Mouse (Mus musculus) hindbrain, embryonic 13.5 days (tissue): ENCODE data around the gene Zfp512. TPM values are rescaled to one million over a fixed set of nuclear protein-coding genes. Genes with fewer than 3 reads are reported as not detected.
"Not testable (repeated sequence)": the region's sequence is repeated elsewhere in the genome, so short reads cannot be mapped to it uniquely, and the experiment has no call there.

Experiments
- ATAC-seq: fragments of 200-750 bp; cut with Nextera tagmentation; 2 replicates; pipeline ENCODE4 v1.8.0; 2017; ENCODE audit warnings: moderate TSS enrichment; ENCODE audit not compliant: low FRiP score
- H3K27ac ChIP-seq: fragments of 300-500 bp; sonication (generic); 2 replicates; pipeline ENCODE4 v1.5.1; 2015; ENCODE audit warnings: inconsistent platforms, mild to moderate bottlenecking, moderate library complexity
- H3K27me3 ChIP-seq: fragments of 300-500 bp; sonication (generic); 2 replicates; pipeline ENCODE4 v1.6.1; 2015; ENCODE audit warnings: mild to moderate bottlenecking, inconsistent platforms
- H3K36me3 ChIP-seq: fragments of 300-500 bp; sonication (generic); 2 replicates; pipeline ENCODE4 v1.6.1; 2015; ENCODE audit warnings: mild to moderate bottlenecking, inconsistent platforms
- H3K4me1 ChIP-seq: fragments of 300-500 bp; sonication (generic); replicated peaks from 2 replicates; pipeline ENCODE4 v1.6.1; 2015; ENCODE audit warnings: inconsistent platforms
- H3K4me2 ChIP-seq: fragments of 300-500 bp; sonication (generic); 2 replicates; pipeline ENCODE4 v1.6.1; 2015; ENCODE audit warnings: inconsistent platforms, mild to moderate bottlenecking, moderate library complexity
- H3K4me3 ChIP-seq: fragments of 300-500 bp; sonication (generic); 2 replicates; pipeline ENCODE4 v1.5.1; 2015; ENCODE audit warnings: mild to moderate bottlenecking, inconsistent platforms
- H3K9ac ChIP-seq: fragments of 300-500 bp; sonication (generic); 2 replicates; pipeline ENCODE4 v1.6.1; 2015; ENCODE audit warnings: mild to moderate bottlenecking, inconsistent platforms
- H3K9me3 ChIP-seq: fragments of 300-500 bp; sonication (generic); 2 replicates; pipeline ENCODE4 v1.6.1; 2016; ENCODE audit warnings: inconsistent platforms
- WGBS: fragments of 180-500 bp; shearing (Covaris S2); methylation state at CpG from one replicate; pipeline ENCODE4 v1.1.7; 2015; 5-methylcytosine and 5-hydroxymethylcytosine counted together
- polyA plus RNA-seq: library from polyadenylated mRNA; unstranded; fragments of >200 nt; fragmentation: Nextera tagmentation; extraction: Ambion mirVana; gene quantifications from 2 replicates; pipeline ENCODE4 v1.2.1, GENCODE M21; 2015

Zfp512 gene
- polyA plus RNA-seq, 1 experiment from 2014 or later: 111 TPM

- H3K9me3 ChIP-seq: 0 out of 2 replicates have a peak, but pooled peaks cover 3% of the 10 kb centered on the region
- H3K4me3 ChIP-seq: no peak overlapping the region
- no peak overlapping the region for H3K27ac ChIP-seq
- no peak overlapping the region for H3K9ac ChIP-seq
- 68% methylated on average over 1 of the region's 1 CpGs for WGBS
- H3K4me1 ChIP-seq: peaks cover 14% of the 10 kb centered on the region
- ATAC-seq: no peak
- no peaks in the 10 kb centered on the region for H3K27me3 ChIP-seq
- peaks cover 8% of the 10 kb centered on the region for H3K36me3 ChIP-seq
- H3K4me2 ChIP-seq: no peak overlapping the region
Observed at GRCm38 (mm10) chr5:31492031-31492430, 39.8 kb downstream of the Zfp512 start.

GRCm38 (mm10) chr5:31494513-31495297, 42.5 kb downstream of the Zfp512 start, which contains the start of gene Gpn1:
Gpn1 (plus strand) TSS chr5:31494741.
- under 1% methylated on average over 48 of the region's 49 CpGs for WGBS
- Histone ChIP-seq H3K36me3 (peaks cover 33% of the 10 kb centered on the region), H3K4me3 (peak within 1 kb of the TSS; percentile 89), H3K4me2 (peak within 1 kb of the TSS; percentile 86), H3K4me1 (peaks cover 14% of the 10 kb centered on the region), H3K27me3 (no peaks in the 10 kb centered on the region), H3K9me3 (0 out of 2 replicates have a peak, but pooled peaks cover 3% of the 10 kb centered on the region), H3K27ac (peak within 1 kb of the TSS; percentile 14; the same call in 1 of the 2 replicates), H3K9ac (peak within 1 kb of the TSS; percentile 80)
- peak; percentile 100 for ATAC-seq

DNA sequence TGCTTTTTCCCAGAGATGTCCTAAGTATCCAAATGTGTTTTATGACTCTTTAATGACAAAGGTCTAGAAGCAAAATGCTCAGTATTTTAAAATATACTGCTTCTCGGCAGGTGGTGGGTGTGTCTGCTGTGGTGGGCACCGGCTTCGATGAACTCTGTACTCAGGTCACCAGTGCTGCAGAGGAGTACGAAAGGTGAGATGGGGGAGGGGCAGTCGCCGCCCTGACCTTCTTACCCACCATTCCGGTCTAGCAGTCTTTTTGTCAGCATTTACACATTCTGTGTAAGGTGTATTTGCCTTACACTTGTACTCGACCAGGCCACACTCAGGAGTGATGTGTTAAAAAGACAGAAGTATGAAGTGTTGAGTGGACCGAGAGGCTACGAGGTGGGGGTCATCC, 52.6 kb downstream of the Zfp512 start:
- peaks cover 92% of the 10 kb centered on the region for H3K36me3 ChIP-seq

GRCm38 (mm10) chr5:31512481-31512880, 60.2 kb downstream of the Zfp512 start:
- H3K36me3 ChIP-seq: peaks cover 93% of the 10 kb centered on the region
- H3K4me3 ChIP-seq: no peak overlapping the region
- 75% methylated on average over 1 of the region's 1 CpGs for WGBS
- no peaks in the 10 kb centered on the region for H3K27me3 ChIP-seq
- no peak overlapping the region for H3K9ac ChIP-seq
- H3K4me2 ChIP-seq: no peak overlapping the region
- no peak for ATAC-seq
- no peak overlapping the region for H3K27ac ChIP-seq
- no peaks in the 10 kb centered on the region for H3K9me3 ChIP-seq
- no peaks in the 10 kb centered on the region for H3K4me1 ChIP-seq

More for the DNA sequence above, 52.6 kb downstream of the Zfp512 start:
- Histone ChIP-seq H3K9ac (no peak overlapping the region), H3K4me2 (no peak overlapping the region), H3K4me1 (no peaks in the 10 kb centered on the region), H3K4me3 (no peak overlapping the region), H3K9me3 (no peaks in the 10 kb centered on the region), H3K27me3 (no peaks in the 10 kb centered on the region), H3K27ac (no peak overlapping the region)
- 96% methylated on average over 10 of the region's 10 CpGs for WGBS
- ATAC-seq: no peak

DNA sequence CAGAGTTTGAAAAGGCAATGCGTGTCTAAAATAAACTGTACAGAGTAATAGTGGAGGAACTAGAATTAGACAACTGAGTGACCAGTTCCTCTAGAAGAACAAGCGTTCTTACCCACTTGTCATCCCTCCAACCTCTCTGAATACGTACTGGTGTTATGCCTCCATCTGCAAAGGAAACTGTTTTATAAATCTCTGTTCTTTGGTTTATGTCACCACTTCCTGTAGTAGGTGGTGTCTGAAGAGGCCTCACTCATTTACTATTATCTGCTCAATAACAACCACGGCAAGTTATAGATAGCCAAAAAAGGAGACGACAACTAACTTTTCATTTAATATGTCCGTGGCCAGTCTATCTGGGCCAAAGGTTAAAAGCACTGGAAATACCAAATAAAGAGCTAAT, 68.3 kb downstream of the Zfp512 start:
- Histone ChIP-seq H3K4me3 (no peak overlapping the region), H3K36me3 (peaks cover 73% of the 10 kb centered on the region)

GRCm38 (mm10) chr5:31526354-31527116, 74.3 kb downstream of the Zfp512 start, which contains the start of gene Slc4a1ap:
Slc4a1ap (plus strand) TSS chr5:31526995.
- Histone ChIP-seq H3K4me2 (peak within 1 kb of the TSS; percentile 100), H3K9me3 (no peaks in the 10 kb centered on the region), H3K4me1 (peaks cover 27% of the 10 kb centered on the region), H3K4me3 (peak within 1 kb of the TSS; percentile 70), H3K27ac (peak within 1 kb of the TSS; percentile 89), H3K36me3 (peaks cover 43% of the 10 kb centered on the region), H3K27me3 (no peaks in the 10 kb centered on the region), H3K9ac (peak within 1 kb of the TSS; percentile 81)
- ATAC-seq: peak; percentile 93
- WGBS: 1% methylated on average over 28 of the region's 28 CpGs

More for the DNA sequence above, 68.3 kb downstream of the Zfp512 start:
- 94% methylated on average over 6 of the region's 6 CpGs for WGBS
- no peak overlapping the region for H3K9ac ChIP-seq
- ATAC-seq: no peak
- peaks cover 3% of the 10 kb centered on the region for H3K4me1 ChIP-seq
- no peak overlapping the region for H3K27ac ChIP-seq
- no peaks in the 10 kb centered on the region for H3K9me3 ChIP-seq
- no peak overlapping the region for H3K4me2 ChIP-seq
- H3K27me3 ChIP-seq: no peaks in the 10 kb centered on the region

- Histone ChIP-seq H3K4me3 (peak overlapping the region; percentile 70), H3K4me1 (peaks cover 27% of the 10 kb centered on the region), H3K9me3 (no peaks in the 10 kb centered on the region), H3K4me2 (peak overlapping the region; percentile 100), H3K36me3 (peaks cover 44% of the 10 kb centered on the region), H3K27ac (peak overlapping the region; percentile 89), H3K9ac (peak overlapping the region; percentile 81), H3K27me3 (no peaks in the 10 kb centered on the region)
- ATAC-seq: peak; percentile 59
- 6% methylated on average over 40 of the region's 40 CpGs for WGBS
Observed at GRCm38 (mm10) chr5:31527117-31527680, 75.0 kb downstream of the Zfp512 start.

DNA sequence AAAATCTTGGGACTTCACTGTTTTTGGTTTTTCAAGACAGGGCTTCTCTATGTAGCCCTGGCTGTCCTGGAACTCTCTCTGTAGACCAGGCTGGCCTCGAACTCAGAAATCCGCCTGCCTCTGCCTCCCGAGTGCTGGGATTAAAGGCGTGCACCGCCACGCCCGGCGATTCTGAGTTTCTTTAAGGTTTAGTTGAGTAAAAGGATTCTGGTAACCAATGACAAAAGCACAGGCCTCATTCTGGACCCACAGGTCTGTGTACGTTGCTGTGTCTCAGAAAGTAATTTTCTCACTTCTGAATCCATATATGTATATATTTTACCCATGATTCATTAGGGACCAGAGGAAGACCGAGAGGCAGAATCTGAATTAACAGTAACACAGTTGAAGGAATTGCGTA, 75.5 kb downstream of the Zfp512 start, which contains the start of gene Supt7l:
TSS of gene Supt7l (minus strand) at position 101 of the 400 bp plus-strand sequence.
- Histone ChIP-seq H3K9ac (peak within 1 kb of the TSS; percentile 81), H3K27ac (peak within 1 kb of the TSS; percentile 89), H3K4me1 (peaks cover 27% of the 10 kb centered on the region), H3K4me2 (peak within 1 kb of the TSS; percentile 100), H3K36me3 (peaks cover 44% of the 10 kb centered on the region), H3K4me3 (peak within 1 kb of the TSS; percentile 70)
- ATAC-seq, H3K27me3 ChIP-seq, H3K9me3 ChIP-seq: not testable (repeated sequence)
- WGBS: 82% methylated on average over 11 of the region's 11 CpGs

DNA sequence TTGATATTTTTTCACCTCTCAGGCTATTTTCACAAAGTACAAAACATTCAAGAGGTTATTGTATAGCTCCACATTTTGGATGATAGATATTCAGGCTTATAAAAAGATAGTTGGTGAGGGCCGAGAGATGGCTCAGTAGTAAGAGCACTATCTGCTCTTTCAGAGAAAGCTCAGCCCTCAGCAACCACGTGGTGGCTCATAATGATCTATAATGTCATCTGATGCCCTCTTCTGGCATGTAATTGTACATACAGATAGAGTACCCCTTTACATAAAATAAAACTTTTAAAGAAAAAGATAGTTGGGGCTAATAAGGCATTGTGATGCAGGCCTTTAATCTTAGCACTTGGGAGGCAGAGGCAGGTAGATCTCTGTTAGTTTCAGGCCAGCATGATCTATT, 76.3 kb downstream of the Zfp512 start:
- H3K27me3 ChIP-seq: no peaks in the 10 kb centered on the region
- H3K9me3 ChIP-seq: no peaks in the 10 kb centered on the region
- H3K27ac ChIP-seq: no peak overlapping the region
- H3K4me1 ChIP-seq: peaks cover 27% of the 10 kb centered on the region
- H3K36me3 ChIP-seq: peaks cover 46% of the 10 kb centered on the region
- no peak for ATAC-seq
- no peak overlapping the region for H3K4me3 ChIP-seq
- H3K9ac ChIP-seq: no peak overlapping the region
- peak overlapping the region; percentile 100; the same call in 1 of the 2 replicates for H3K4me2 ChIP-seq
- 66% methylated on average over 2 of the region's 2 CpGs for WGBS

Other genes with a start within 250 kb of the Zfp512 start
- gene Ppm1g, start 231.7 kb upstream of the Zfp512 start, polyA plus RNA-seq: 168 and 173 TPM in 2 replicates
- gene Nrbp1, start 211.6 kb upstream of the Zfp512 start, polyA plus RNA-seq: 150 and 161 TPM in 2 replicates
- 0.65 TPM in 1 of 2 replicates, not detected in the other for gene Gm9970, start 211.2 kb upstream of the Zfp512 start, polyA plus RNA-seq
- 2.7 and 3.2 TPM in 2 replicates for gene Krtcap3, start 200.7 kb upstream of the Zfp512 start, polyA plus RNA-seq
- 33.3 and 34.6 TPM in 2 replicates for gene Ift172, start 161.3 kb upstream of the Zfp512 start, polyA plus RNA-seq
- gene Fndc4, start 156.4 kb upstream of the Zfp512 start, polyA plus RNA-seq: 67.4 and 79.7 TPM in 2 replicates
- 0.17 and 0.48 TPM in 2 replicates for gene Gckr, start 155.0 kb upstream of the Zfp512 start, polyA plus RNA-seq
- gene 4930548H24Rik, start 33.3 kb downstream of the Zfp512 start, polyA plus RNA-seq: 0.25 TPM in 1 of 2 replicates, not detected in the other
- 74.0 and 83.8 TPM in 2 replicates for gene Gpn1, start 42.3 kb downstream of the Zfp512 start, polyA plus RNA-seq
- 35.6 and 42.4 TPM in 2 replicates for gene Slc4a1ap, start 74.6 kb downstream of the Zfp512 start, polyA plus RNA-seq
- 26.3 and 28.8 TPM in 2 replicates for gene Supt7l, start 75.4 kb downstream of the Zfp512 start, polyA plus RNA-seq
- 183 and 197 TPM in 2 replicates for gene Mrpl33, start 144.5 kb downstream of the Zfp512 start, polyA plus RNA-seq
- gene Rbks, start 245.2 kb downstream of the Zfp512 start, polyA plus RNA-seq: 2.1 and 2.8 TPM in 2 replicates
- 58.4 and 61.1 TPM in 2 replicates for gene Babam2, start 245.3 kb downstream of the Zfp512 start, polyA plus RNA-seq